Comparison of ENCODE assay signal across 11 mouse cellular contexts in genomic region chr9:58369644-58370043, GRCm38 (mm10). TPM values are rescaled to one million over a fixed set of nuclear protein-coding genes. Genes with fewer than 3 reads are reported as not detected.
DNase-seq lines count a peak whose midpoint lies in the region; ATAC-seq and TF ChIP-seq lines count a peak whose summit lies in the region.
"Had no signal": no experiment of that assay in that cellular context is flagged by ENCODE, and none has a peak within 500 bp of the region (broad histone marks: within the 10 kb centered on the region; RNA-seq: fewer than 3 reads in every experiment).

No protein-coding gene starts in this region.

- ATAC-seq in CD4-positive, CD25-positive, alpha-beta regulatory T cell, adult 4 months = no peak

- no peak for TF ChIP-seq EP300 in MEL (IDR thresholded peaks at IDR 0.05; ENCODE audit: low read depth in 1 of 2, low read length in 2 of 2)

- peak; percentile 85 for TF ChIP-seq RAD21 in MEL (IDR thresholded peaks at IDR 0.05; ENCODE audit: low read depth, low read length)

- no peaks in the 10 kb centered on the region for H3K9me3 ChIP-seq in MEL (replicated peaks; ENCODE audit: insufficient read depth, low read length)
- no peaks in the 10 kb centered on the region for H3K9me3 ChIP-seq in limb, embryonic 10.5 days (replicated peaks)
- H3K9me3 ChIP-seq: heart, embryonic 13.5 days; midbrain, embryonic 12.5 days had no signal

- no peak overlapping the region for H3K27ac ChIP-seq in layer of hippocampus, adult 2 months
- no peak overlapping the region for H3K27ac ChIP-seq in MEL (ENCODE audit: control insufficient read depth, low read depth, low read length)
- no peak overlapping the region for H3K27ac ChIP-seq in limb, embryonic 10.5 days
- H3K27ac ChIP-seq: heart, embryonic 13.5 days; midbrain, embryonic 12.5 days had no signal

- H3K4me3 ChIP-seq in layer of hippocampus, adult 2 months = no peak overlapping the region
- H3K4me3 ChIP-seq in MEL (ENCODE audit: control insufficient read depth in 1 of 2, insufficient read depth in 1 of 2, low read depth in 2 of 2, low read length in 2 of 2) = no peak overlapping the region
- no peak overlapping the region for H3K4me3 ChIP-seq in limb, embryonic 10.5 days
- H3K4me3 ChIP-seq: heart, embryonic 13.5 days; midbrain, embryonic 12.5 days had no signal

- H3K4me1 ChIP-seq in MEL (ENCODE audit: control insufficient read depth in 1 of 2, insufficient read depth in 2 of 2, low read length in 2 of 2) = no peaks in the 10 kb centered on the region
- peaks cover 22% of the 10 kb centered on the region for H3K4me1 ChIP-seq in limb, embryonic 10.5 days
- H3K4me1 ChIP-seq: heart, embryonic 13.5 days had no signal

- H3K9ac ChIP-seq in MEL (ENCODE audit: control insufficient read depth, low read depth, low read length, poor library complexity, severe bottlenecking) = no peak overlapping the region
- H3K9ac ChIP-seq: heart, embryonic 13.5 days; midbrain, embryonic 12.5 days had no signal

- DNase-seq in CD4-positive, CD25-positive, alpha-beta regulatory T cell, adult 2 months (ENCODE audit: low read depth, low spot score) = peak; percentile 57
- peak; percentile 26 to 46 for DNase-seq in layer of hippocampus, adult 2 months (ENCODE audit: low spot score in 2 of 2)
- no peak for DNase-seq in layer of hippocampus, adult 9-11 months
- peak; percentile 67 for DNase-seq in MEL (ENCODE audit: low read depth, low spot score)
- DNase-seq in embryo, embryonic 11.5 days (ENCODE audit: low read depth, low spot score) = peak; percentile 19
- DNase-seq in limb, embryonic 10.5 days (ENCODE audit: low spot score) = peak; percentile 51
- DNase-seq in frontal cortex, postnatal 10 days (ENCODE audit: low spot score in 2 of 2) = no peak

- H3K27me3 ChIP-seq in MEL (ENCODE audit: control insufficient read depth in 1 of 2, insufficient read depth in 2 of 2, low read length in 2 of 2) = no peaks in the 10 kb centered on the region; a peak in 1 of 4 replicates
- H3K27me3 ChIP-seq in limb, embryonic 10.5 days (ENCODE audit: low read depth, poor library complexity, severe bottlenecking) = no peaks in the 10 kb centered on the region
- H3K27me3 ChIP-seq: midbrain, embryonic 12.5 days had no signal

- TF ChIP-seq CTCF in layer of hippocampus, adult 2 months (conservative IDR thresholded peaks at IDR 0.05) = peak; percentile 86
- peak; percentile 61 to 86 (median 65) for TF ChIP-seq CTCF in MEL (IDR thresholded peaks at IDR 0.05 in 2 of 3, conservative IDR thresholded peaks at IDR 0.05 in 1 of 3; ENCODE audit: control insufficient read depth in 1 of 3, insufficient read depth in 1 of 3, low read depth in 2 of 3, low read length in 3 of 3, poor library complexity in 1 of 3, severe bottlenecking in 1 of 3)

- 48% methylated on average over 6 of the region's 6 CpGs for WGBS in limb, embryonic 10.5 days

- no peak for TF ChIP-seq POLR2A in MEL (IDR thresholded peaks at IDR 0.05; ENCODE audit: control insufficient read depth in 1 of 2, insufficient read depth in 1 of 2, low read depth in 1 of 2, low read length in 2 of 2, poor library complexity in 1 of 2)

- no peaks in the 10 kb centered on the region for H3K79me2 ChIP-seq in MEL (ENCODE audit: control insufficient read depth, insufficient read depth, low read length, poor library complexity)

- H3K36me3 ChIP-seq in MEL (ENCODE audit: control insufficient read depth in 1 of 2, insufficient read depth in 2 of 2, low read length in 2 of 2) = no peaks in the 10 kb centered on the region
- H3K36me3 ChIP-seq in limb, embryonic 10.5 days = no peaks in the 10 kb centered on the region
- H3K36me3 ChIP-seq: heart, embryonic 13.5 days; midbrain, embryonic 12.5 days had no signal

TF ChIP-seq in MEL, 35 proteins besides CTCF, POLR2A, EP300 and RAD21:
- TF ChIP-seq BHLHE40 (IDR thresholded peaks at IDR 0.05; ENCODE audit: borderline replicate concordance, low read depth, low read length) (no peak), MYC (IDR thresholded peaks at IDR 0.05; ENCODE audit: low read depth, low read length) (no peak), ZKSCAN1 (IDR thresholded peaks at IDR 0.05; ENCODE audit: low read depth, low read length) (no peak), ZNF384 (IDR thresholded peaks at IDR 0.05; ENCODE audit: low read depth, low read length) (0 out of 2 replicates have a peak, but pooled peaks have one; percentile 13), SMC3 (IDR thresholded peaks at IDR 0.05; ENCODE audit: low read depth, low read length) (peak; percentile 95), SIN3A (IDR thresholded peaks at IDR 0.05; ENCODE audit: low read length) (no peak), MAFK (IDR thresholded peaks at IDR 0.05; ENCODE audit: borderline replicate concordance, low read depth, low read length) (0 out of 2 replicates have a peak, but pooled peaks have one; percentile 34), MYB (IDR thresholded peaks at IDR 0.05; ENCODE audit: low read depth, low read length) (no peak), ZC3H11A (IDR thresholded peaks at IDR 0.05; ENCODE audit: low read depth, low read length) (peak; percentile 85), UBTF (IDR thresholded peaks at IDR 0.05; ENCODE audit: borderline replicate concordance, insufficient read depth, low read depth, low read length) (no peak)

RNA-seq across cellular contexts. Expression of gene Tbc1d21, which starts 0.6 kb away (rescaled TPM):
- polyA plus RNA-seq in CD4-positive, CD25-positive, alpha-beta regulatory T cell, adult 4 months (2017; shearing (Covaris generic)) = not detected
- total RNA-seq in layer of hippocampus, adult 2 months (2021) = not detected
- not detected in 2 replicates for total RNA-seq in MEL (2012; rRNA removed)
- polyA plus RNA-seq in MEL (2012; ENCODE audit: insufficient read depth in 1 of 2, insufficient read length in 2 of 2, low read depth in 1 of 2, low replicate concordance in 2 of 2, missing spikeins in 1 of 2) = under 1 TPM in 1 of 2 experiments, not detected in 1; 0.13 TPM
- polyA plus RNA-seq in limb, embryonic 10.5 days (2016; fragmentation: Nextera tagmentation; extraction: Ambion mirVana) = not detected in 2 replicates
- polyA plus RNA-seq: C2C12; heart, embryonic 13.5 days; midbrain, embryonic 12.5 days had no signal

RNA-seq across cellular contexts. Expression of gene Loxl1, which starts 56.7 kb away (rescaled TPM):
- not detected for polyA plus RNA-seq in CD4-positive, CD25-positive, alpha-beta regulatory T cell, adult 4 months (2017; shearing (Covaris generic))
- 1 to 10 TPM; 3.2 to 3.3 TPM for total RNA-seq in layer of hippocampus, adult 2 months (2021)
- not detected in 2 replicates for total RNA-seq in MEL (2012; rRNA removed)
- not detected for polyA plus RNA-seq in MEL (2012; ENCODE audit: insufficient read depth in 1 of 2, insufficient read length in 2 of 2, low read depth in 1 of 2, low replicate concordance in 2 of 2, missing spikeins in 1 of 2)
- polyA plus RNA-seq in limb, embryonic 10.5 days (2016; fragmentation: Nextera tagmentation; extraction: Ambion mirVana) = 6.0 and 12.9 TPM in 2 replicates

Comparison
In these comparisons a context has a peak if more than half of its experiments do, and no peak if none do; other contexts are left out.
1. DNase-seq: peak in CD4-positive, CD25-positive, alpha-beta regulatory T cell, adult 2 months (single experiment), layer of hippocampus, adult 2 months (2 of 2), MEL (single experiment), embryo, embryonic 11.5 days (single experiment) and limb, embryonic 10.5 days (single experiment); none in layer of hippocampus, adult 9-11 months (single experiment) and frontal cortex, postnatal 10 days (0 of 2).